Mouse (Mus musculus) kidney, postnatal 0 days (tissue): ENCODE measurements around the gene Sos1. TPM values are rescaled to one million over a fixed set of nuclear protein-coding genes. Genes with fewer than 3 reads are reported as not detected.
A peak's percentile ranks its signal among the peaks of the same experiment; 100 is the strongest.

Experiments
- ATAC-seq: fragments of 200-750 bp; cut with Nextera tagmentation; replicated peaks from 2 replicates; pipeline ENCODE4 v1.8.0; 2017; ENCODE audit warnings: low read depth, moderate number of reproducible peaks, moderate TSS enrichment, moderate library complexity; ENCODE audit not compliant: low FRiP score
- DNase-seq: peaks from one replicate; pipeline ENCODE4 v3.0.0-alpha.2; 2016; ENCODE audit warnings: low spot score
- H3K27ac ChIP-seq: fragments of 300-500 bp; sonication (generic); 2 replicates; pipeline ENCODE4 v1.5.1; 2014; ENCODE audit warnings: mild to moderate bottlenecking
- H3K27me3 ChIP-seq: fragments of 300-500 bp; sonication (generic); 2 replicates; pipeline ENCODE4 v1.6.1; 2014; ENCODE audit warnings: low read length, mixed read lengths; ENCODE audit not compliant: insufficient read depth
- H3K36me3 ChIP-seq: fragments of 300-500 bp; sonication (generic); 2 replicates; pipeline ENCODE4 v1.6.1; 2014; ENCODE audit warnings: low read length, mixed read lengths; ENCODE audit not compliant: insufficient read depth
- H3K4me1 ChIP-seq: fragments of 300-500 bp; sonication (generic); replicated peaks from 2 replicates; pipeline ENCODE4 v1.6.1; 2014; ENCODE audit warnings: antibody characterized with exemption, low read length, mixed read lengths; ENCODE audit not compliant: insufficient read depth
- H3K4me2 ChIP-seq: fragments of 300-500 bp; sonication (generic); 2 replicates; pipeline ENCODE4 v1.6.1; 2014; ENCODE audit warnings: mild to moderate bottlenecking, low read length, moderate library complexity, mixed read lengths
- H3K4me3 ChIP-seq: fragments of 300-500 bp; sonication (generic); replicated peaks from 2 replicates; pipeline ENCODE4 v1.5.1; 2014; ENCODE audit warnings: low read depth, low read length
- H3K9ac ChIP-seq: fragments of 300-500 bp; sonication (generic); 2 replicates; pipeline ENCODE4 v1.6.1; 2014; ENCODE audit warnings: low read depth, low read length
- H3K9me3 ChIP-seq: fragments of 300-500 bp; sonication (generic); replicated peaks from 2 replicates; pipeline ENCODE4 v1.6.1; 2016; ENCODE audit warnings: low read length, inconsistent platforms, mixed read lengths
- CTCF ChIP-seq: IDR thresholded peaks from 2 replicates; pipeline ENCODE4 v1.5.1; 2016; ENCODE audit warnings: antibody characterized with exemption, low read depth, mild to moderate bottlenecking, moderate library complexity
- WGBS: fragments of 180-500 bp; shearing (Covaris S2); extraction: QIAGEN DNeasy Blood & Tissue Kit; methylation state at CpG from one replicate; pipeline ENCODE4 v1.1.7; 2014; 5-methylcytosine and 5-hydroxymethylcytosine counted together
- polyA plus RNA-seq: library from polyadenylated mRNA; unstranded; fragments of >200 nt; fragmentation: Nextera tagmentation; extraction: Ambion mirVana; gene quantifications from 2 replicates; pipeline ENCODE4 v1.2.1, GENCODE M21; 2015

Gene Sos1
- polyA plus RNA-seq, 1 experiment from 2014 or later: 4.8 TPM

DNA sequence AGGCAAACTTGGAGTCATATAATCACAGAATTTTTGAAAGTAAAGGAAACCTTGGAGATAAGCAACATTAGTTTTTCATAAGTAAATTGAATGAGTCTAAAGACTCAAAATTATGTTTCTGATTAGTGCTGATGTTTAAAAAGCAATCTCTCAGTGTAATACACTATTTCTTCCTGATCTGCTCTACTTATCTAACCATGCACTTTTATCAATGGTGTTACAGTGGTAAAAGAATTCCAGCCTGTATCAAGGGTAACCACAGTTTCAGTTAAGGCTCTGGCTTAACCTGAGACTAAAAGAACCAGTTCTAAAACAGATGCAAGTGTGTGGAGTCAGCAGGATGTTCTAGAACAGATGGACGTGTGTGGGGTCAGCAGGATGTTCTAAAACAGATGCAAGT lies 59.3 kb downstream of the Sos1 start:
- Histone ChIP-seq H3K9ac (no peak overlapping the region), H3K4me2 (no peak overlapping the region), H3K27me3 (no peaks in the 10 kb centered on the region), H3K36me3 (peaks cover 33% of the 10 kb centered on the region), H3K4me1 (no peaks in the 10 kb centered on the region), H3K4me3 (no peak overlapping the region), H3K27ac (no peak overlapping the region), H3K9me3 (no peaks in the 10 kb centered on the region)
- no peak for DNase-seq
- 98% methylated on average over 1 of the region's 1 CpGs for WGBS
- no peak for TF ChIP-seq CTCF
- ATAC-seq: no peak

DNA sequence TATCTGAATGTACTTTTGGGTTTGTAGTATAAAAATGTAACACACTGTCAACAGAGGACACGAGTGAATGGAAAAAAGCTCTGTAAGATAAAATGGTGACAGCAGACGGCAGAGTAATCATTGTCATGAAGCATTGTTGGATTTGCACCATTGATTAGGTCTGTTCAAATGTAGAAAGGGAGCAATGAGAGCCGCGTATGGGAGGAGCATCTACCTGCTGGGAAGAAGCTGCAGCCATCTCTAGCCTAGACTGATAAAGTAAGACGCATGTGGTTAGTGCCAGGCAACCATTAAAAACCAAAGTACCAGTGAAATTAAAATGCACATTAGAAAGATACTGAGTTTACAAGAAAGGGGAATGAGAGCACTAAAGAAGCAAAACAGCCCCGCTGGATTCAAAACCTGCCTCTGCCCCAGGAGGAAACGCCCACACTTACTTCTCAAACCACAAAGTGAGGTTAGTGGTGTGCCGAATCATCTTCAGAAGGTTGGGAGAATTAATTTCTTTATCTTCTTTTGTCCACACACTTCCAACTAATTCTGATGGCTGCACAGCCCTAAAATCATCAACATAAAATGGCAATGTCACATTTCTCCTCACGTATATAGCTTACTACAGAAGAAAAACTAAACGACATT lies 61.6 kb downstream of the Sos1 start:
- Histone ChIP-seq H3K27ac (no peak overlapping the region), H3K9ac (no peak overlapping the region), H3K27me3 (no peaks in the 10 kb centered on the region), H3K4me2 (no peak overlapping the region), H3K9me3 (no peaks in the 10 kb centered on the region), H3K4me3 (no peak overlapping the region), H3K4me1 (no peaks in the 10 kb centered on the region), H3K36me3 (peaks cover 44% of the 10 kb centered on the region)
- ATAC-seq: no peak
- 86% methylated on average over 10 of the region's 10 CpGs for WGBS
- TF ChIP-seq CTCF: no peak
- DNase-seq: no peak

DNA sequence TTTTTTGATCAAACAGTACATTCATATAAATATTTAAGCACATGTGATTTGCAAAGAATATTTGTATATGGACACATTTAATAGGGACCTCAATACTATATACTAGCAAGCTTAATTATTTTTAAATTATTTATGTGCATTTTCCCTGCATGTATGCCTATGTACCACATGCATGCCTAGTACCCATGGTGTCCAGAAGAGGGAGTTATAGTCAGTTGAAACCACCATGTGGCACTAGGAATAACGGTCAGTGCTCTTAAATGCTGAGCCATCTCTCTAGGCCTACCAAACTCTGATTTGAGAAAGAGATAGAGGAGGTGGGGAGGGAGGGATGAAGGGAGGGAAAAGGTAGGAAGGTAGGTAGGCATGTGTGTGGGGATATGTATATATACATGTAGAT lies 69.1 kb downstream of the Sos1 start:
- Histone ChIP-seq H3K9me3 (no peaks in the 10 kb centered on the region), H3K9ac (no peak overlapping the region), H3K4me3 (no peak overlapping the region), H3K27me3 (no peaks in the 10 kb centered on the region), H3K4me2 (no peak overlapping the region), H3K27ac (no peak overlapping the region), H3K4me1 (no peaks in the 10 kb centered on the region), H3K36me3 (peaks cover 48% of the 10 kb centered on the region)
- 63% methylated on average over 1 of the region's 1 CpGs for WGBS
- TF ChIP-seq CTCF: peak; percentile 64
- ATAC-seq: no peak
- DNase-seq: peak; percentile 27

DNA sequence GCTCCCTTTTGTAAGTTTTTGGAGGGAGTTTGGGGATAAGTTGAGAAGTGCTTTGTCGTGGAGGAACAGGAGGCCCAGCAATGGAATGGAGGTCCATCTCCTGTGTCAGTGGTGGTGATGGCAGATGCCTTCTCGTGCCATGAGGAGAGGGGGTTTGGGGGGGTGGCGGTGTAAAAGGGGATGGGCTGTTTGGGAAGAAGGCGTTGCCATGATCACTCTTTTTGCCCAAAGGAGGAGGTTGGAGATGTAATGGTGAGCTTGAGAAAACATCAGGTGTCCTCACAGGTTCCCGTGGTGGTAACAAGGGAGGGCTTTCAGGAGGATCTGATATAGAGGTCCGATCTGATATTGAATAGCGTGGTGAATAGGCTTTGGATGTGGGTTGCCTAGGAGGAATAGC lies 82.0 kb downstream of the Sos1 start:
- DNase-seq: no peak
- TF ChIP-seq CTCF: no peak
- 95% methylated on average over 7 of the region's 7 CpGs for WGBS

DNA sequence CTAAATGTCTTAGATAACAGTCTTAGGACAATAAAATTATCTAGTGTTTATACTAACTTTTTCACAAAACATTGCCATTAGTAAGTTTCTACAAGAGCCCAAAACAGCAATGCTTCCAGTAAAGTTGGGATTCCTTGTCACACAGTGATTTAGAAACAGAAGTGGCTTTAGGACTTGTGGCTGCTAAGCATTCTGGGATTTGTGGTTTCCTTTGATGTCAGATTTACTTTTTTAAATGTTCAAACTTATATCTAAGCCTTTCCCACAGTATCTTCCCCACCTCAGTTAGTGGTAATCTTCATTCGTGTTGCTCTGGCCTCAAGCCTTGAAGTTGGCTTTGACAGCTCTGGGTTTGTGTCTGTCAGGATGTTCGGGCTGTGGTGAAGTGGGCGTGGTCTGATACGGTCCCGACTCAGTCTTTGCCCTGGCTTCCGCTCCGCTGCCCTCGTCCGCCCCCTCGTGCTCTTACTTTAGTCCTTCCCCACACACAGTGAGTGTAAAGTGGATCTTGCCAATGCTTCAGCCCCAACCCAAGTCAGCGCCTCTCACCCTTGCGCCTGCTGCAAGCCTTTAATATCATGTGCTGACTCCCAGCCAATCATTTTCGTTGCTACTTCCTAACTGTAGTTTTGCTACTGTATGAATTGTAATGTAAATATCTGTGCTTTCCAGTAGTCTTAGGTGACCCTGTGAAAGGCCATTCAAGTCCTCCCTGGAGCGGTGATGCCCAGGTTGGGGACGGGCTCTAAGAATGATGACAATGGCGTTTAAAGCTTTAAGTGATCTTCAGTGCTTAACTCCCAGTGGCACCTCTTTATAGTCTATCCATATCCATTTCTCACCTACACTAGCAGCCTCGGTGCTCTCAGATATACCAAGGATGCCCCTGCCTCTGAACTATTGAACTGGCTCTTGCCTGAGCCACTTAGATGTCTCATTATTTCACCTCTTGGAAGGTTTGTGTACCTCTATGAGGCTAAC lies 88.5 kb downstream of the Sos1 start:
- WGBS: 9% methylated on average over 17 of the region's 17 CpGs
- peak; percentile 88 for DNase-seq
- Histone ChIP-seq H3K4me3 (peak overlapping the region; percentile 31), H3K36me3 (no peaks in the 10 kb centered on the region), H3K9ac (no peak overlapping the region), H3K27me3 (no peaks in the 10 kb centered on the region), H3K27ac (no peak overlapping the region), H3K4me2 (peak overlapping the region; percentile 62), H3K4me1 (no peaks in the 10 kb centered on the region), H3K9me3 (no peaks in the 10 kb centered on the region)
- ATAC-seq: peak; percentile 94
- TF ChIP-seq CTCF: peak; percentile 58; the same call in 1 of the 2 replicates

More for the DNA sequence above, 82.0 kb downstream of the Sos1 start:
- no peaks in the 10 kb centered on the region for H3K9me3 ChIP-seq
- H3K9ac ChIP-seq: no peak overlapping the region
- no peak overlapping the region for H3K27ac ChIP-seq
- no peaks in the 10 kb centered on the region for H3K27me3 ChIP-seq
- H3K36me3 ChIP-seq: peaks cover 16% of the 10 kb centered on the region; the same call in 1 of the 2 replicates
- ATAC-seq: no peak
- H3K4me1 ChIP-seq: no peaks in the 10 kb centered on the region
- H3K4me2 ChIP-seq: no peak overlapping the region
- H3K4me3 ChIP-seq: no peak overlapping the region

DNA sequence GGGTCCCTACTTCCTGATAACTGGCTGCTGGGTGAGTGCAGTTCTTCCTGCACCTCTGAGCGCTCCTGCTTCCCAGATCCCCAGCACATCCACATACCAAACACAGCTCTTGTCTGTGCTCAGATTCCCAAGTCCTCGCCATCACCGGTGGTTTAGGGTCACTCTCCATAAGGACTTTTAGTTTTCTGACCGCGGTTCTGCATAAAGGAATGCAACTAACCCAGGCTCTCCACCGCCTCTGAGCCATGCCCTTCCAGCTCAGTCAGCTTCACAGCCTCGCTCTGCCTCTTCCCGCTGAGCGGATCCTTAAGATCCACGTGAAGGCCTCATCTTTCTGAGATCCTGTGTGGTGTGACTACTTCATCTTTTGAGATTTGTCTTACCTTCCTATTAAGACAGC lies 90.2 kb downstream of the Sos1 start:
- no peak overlapping the region for H3K27ac ChIP-seq
- H3K4me3 ChIP-seq: no peak overlapping the region
- no peaks in the 10 kb centered on the region for H3K4me1 ChIP-seq
- WGBS: 74% methylated on average over 10 of the region's 10 CpGs
- DNase-seq: no peak
- H3K36me3 ChIP-seq: no peaks in the 10 kb centered on the region
- ATAC-seq: no peak
- no peak overlapping the region for H3K4me2 ChIP-seq
- H3K9ac ChIP-seq: no peak overlapping the region
- no peaks in the 10 kb centered on the region for H3K9me3 ChIP-seq
- H3K27me3 ChIP-seq: no peaks in the 10 kb centered on the region
- no peak for TF ChIP-seq CTCF
